Mouse (Mus musculus) spleen, adult 2 months (tissue): ENCODE measurements around the gene F7. TPM values are rescaled to one million over a fixed set of nuclear protein-coding genes. Genes with fewer than 3 reads are reported as not detected.

Source experiments
- DNase-seq, 2 experiments: peaks; one replicate each; pipeline versions ENCODE4 v3.0.0 to v3.0.0-alpha.2; 2012 to 2021; ENCODE audit warnings: low spot score in 2 of 2, low read depth in 1 of 2
- H3K27ac ChIP-seq: fragments of 200-500 bp; 2 replicates; pipeline ENCODE4 v1.5.1; 2012; ENCODE audit warnings: low read length, inconsistent platforms; ENCODE audit not compliant: insufficient read depth
- H3K27me3 ChIP-seq: fragments of 200-500 bp; 2 replicates; pipeline ENCODE4 v1.6.1; 2012; ENCODE audit warnings: mild to moderate bottlenecking, moderate library complexity, low read length, inconsistent platforms; ENCODE audit not compliant: control insufficient read depth, insufficient read depth
- H3K36me3 ChIP-seq: fragments of 200-500 bp; 2 replicates; pipeline ENCODE4 v1.6.1; 2012; ENCODE audit warnings: mild to moderate bottlenecking, low read length, inconsistent platforms; ENCODE audit not compliant: control insufficient read depth, insufficient read depth
- H3K4me1 ChIP-seq: fragments of 200-500 bp; 2 replicates; pipeline ENCODE4 v1.6.1; 2011; ENCODE audit warnings: inconsistent platforms; ENCODE audit not compliant: control insufficient read depth, insufficient read depth, insufficient read length
- H3K4me3 ChIP-seq: fragments of 200-500 bp; 2 replicates; pipeline ENCODE4 v1.5.1; 2011; ENCODE audit warnings: mild to moderate bottlenecking, inconsistent platforms; ENCODE audit not compliant: insufficient read depth, insufficient read length; ENCODE audit errors: extremely low read depth
- CTCF ChIP-seq: fragments of 200-500 bp; IDR thresholded peaks from 2 replicates; pipeline ENCODE4 v1.5.1; 2011; ENCODE audit warnings: mild to moderate bottlenecking, inconsistent platforms; ENCODE audit not compliant: insufficient read depth, insufficient read length, insufficient replicate concordance; ENCODE audit errors: extremely low read depth
- POLR2A ChIP-seq: fragments of 200-500 bp; IDR thresholded peaks from 2 replicates; pipeline ENCODE4 v1.6.1; 2011; ENCODE audit warnings: low read depth, low read length, inconsistent platforms
- WGBS: fragments of 180-500 bp; shearing (Covaris S2); methylation state at CpG from one replicate; pipeline ENCODE4 v1.1.7; 2018; 5-methylcytosine and 5-hydroxymethylcytosine counted together
- polyA plus RNA-seq: library from polyadenylated mRNA; depleted of rRNA; stranded (reverse); fragments of >200 nt; gene quantifications from 2 replicates; pipeline ENCODE4 v1.2.3, GENCODE M21; 2012

F7 gene
- polyA plus RNA-seq, 1 experiment: 0.27 TPM

GRCm38 (mm10) chr8:13039054-13039453 is 13.2 kb downstream of the F7 start:
- TF ChIP-seq CTCF (no peak), POLR2A (no peak)
- Histone ChIP-seq H3K27me3 (no peaks in the 10 kb centered on the region), H3K27ac (no peak overlapping the region), H3K4me3 (no peak overlapping the region), H3K36me3 (no peaks in the 10 kb centered on the region), H3K4me1 (no peaks in the 10 kb centered on the region)
- DNase-seq: no peak
- 48% methylated on average over 6 of the region's 6 CpGs for WGBS

GRCm38 (mm10) chr8:13041459-13041858 is 15.6 kb downstream of the F7 start:
- no peak for TF ChIP-seq CTCF
- TF ChIP-seq POLR2A: no peak
- Histone ChIP-seq H3K27me3 (no peaks in the 10 kb centered on the region), H3K36me3 (no peaks in the 10 kb centered on the region), H3K4me3 (no peak overlapping the region), H3K4me1 (no peaks in the 10 kb centered on the region), H3K27ac (no peak overlapping the region)
- DNase-seq: no peak
- 26% methylated on average over 4 of the region's 4 CpGs for WGBS

GRCm38 (mm10) chr8:13047652-13048051 is 21.8 kb downstream of the F7 start:
- WGBS: 74% methylated on average over 5 of the region's 5 CpGs
- H3K27me3 ChIP-seq: no peaks in the 10 kb centered on the region
- no peak for DNase-seq
- no peaks in the 10 kb centered on the region for H3K36me3 ChIP-seq
- TF ChIP-seq POLR2A: no peak
- no peak for TF ChIP-seq CTCF
- H3K4me3 ChIP-seq: no peak overlapping the region
- no peak overlapping the region for H3K27ac ChIP-seq
- H3K4me1 ChIP-seq: no peaks in the 10 kb centered on the region

GRCm38 (mm10) chr8:13050550-13050949 is 24.7 kb downstream of the F7 start:
- TF ChIP-seq CTCF: no peak
- TF ChIP-seq POLR2A: no peak
- no peak overlapping the region for H3K4me3 ChIP-seq
- no peaks in the 10 kb centered on the region for H3K36me3 ChIP-seq
- H3K27me3 ChIP-seq: no peaks in the 10 kb centered on the region
- DNase-seq: no peak
- no peak overlapping the region for H3K27ac ChIP-seq
- H3K4me1 ChIP-seq: no peaks in the 10 kb centered on the region
- WGBS: 85% methylated on average over 10 of the region's 10 CpGs

- TF ChIP-seq POLR2A (no peak), CTCF (no peak)
- no peak for DNase-seq
- H3K27ac ChIP-seq: no peak overlapping the region
- no peaks in the 10 kb centered on the region for H3K4me1 ChIP-seq
- H3K4me3 ChIP-seq: no peak overlapping the region
- no peaks in the 10 kb centered on the region for H3K27me3 ChIP-seq
- WGBS: 87% methylated on average over 4 of the region's 4 CpGs
- no peaks in the 10 kb centered on the region for H3K36me3 ChIP-seq
Observed at GRCm38 (mm10) chr8:13057351-13057750, 31.5 kb downstream of the F7 start.

- DNase-seq: no peak
- no peak within 1 kb of the TSS for H3K4me3 ChIP-seq
- WGBS: 85% methylated on average over 17 of the region's 17 CpGs
- no peak for TF ChIP-seq CTCF
- no peak for TF ChIP-seq POLR2A
- H3K27me3 ChIP-seq: no peaks in the 10 kb centered on the region
- H3K4me1 ChIP-seq: no peaks in the 10 kb centered on the region
- no peak within 1 kb of the TSS for H3K27ac ChIP-seq
- H3K36me3 ChIP-seq: no peaks in the 10 kb centered on the region
Observed at GRCm38 (mm10) chr8:13060441-13061150, 34.8 kb downstream of the F7 start, which contains the start of gene Proz. TSS of gene Proz (plus strand) at chr8:13060914.

- DNase-seq: no peak
- WGBS: 70% methylated on average over 16 of the region's 16 CpGs
- Histone ChIP-seq H3K27ac (no peak overlapping the region), H3K4me1 (no peaks in the 10 kb centered on the region), H3K4me3 (no peak overlapping the region), H3K36me3 (no peaks in the 10 kb centered on the region), H3K27me3 (no peaks in the 10 kb centered on the region)
- TF ChIP-seq CTCF (no peak), POLR2A (no peak)
Observed at GRCm38 (mm10) chr8:13063112-13063511, 37.3 kb downstream of the F7 start.
